Mouse (Mus musculus): ENCODE results near the gene Cenpm. TPM values are rescaled to one million over a fixed set of nuclear protein-coding genes. Genes with fewer than 3 reads are reported as not detected.

Gene Cenpm
- total and polyA plus RNA-seq, 2 experiments from 2014 or later: 10.2 to 17.9 TPM

- peaks cover 52% of the 10 kb centered on the region for H3K36me3 ChIP-seq (ENCODE audit: insufficient read depth, low read length)
- H3K4me2 ChIP-seq (ENCODE audit: low read depth, low read length, poor library complexity, severe bottlenecking): no peak overlapping the region
- ATAC-seq (ENCODE audit: low FRiP score): no peak
- 82% methylated on average over 4 of the region's 4 CpGs for WGBS
- H3K9me3 ChIP-seq (ENCODE audit: low read length): no peaks in the 10 kb centered on the region
- peaks cover 5% of the 10 kb centered on the region; the same call in 1 of the 2 replicates for H3K4me1 ChIP-seq (ENCODE audit: insufficient read depth, low read length)
- no peak overlapping the region for H3K9ac ChIP-seq (replicated peaks; ENCODE audit: low read length, poor library complexity, severe bottlenecking)
- no peak for TF ChIP-seq CTCF (IDR thresholded peaks at IDR 0.05)
- no peaks in the 10 kb centered on the region for H3K27me3 ChIP-seq (ENCODE audit: insufficient read depth, low read length)
- H3K4me3 ChIP-seq (ENCODE audit: low read depth, low read length): no peak overlapping the region
- no peak for DNase-seq (ENCODE audit: low spot score)
- H3K27ac ChIP-seq (ENCODE audit: low read depth, low read length): no peak overlapping the region
Observed at GRCm38 (mm10) chr15:82280638-82281037, 36.1 kb upstream of the Cenpm start.

- Histone ChIP-seq H3K9ac (replicated peaks; ENCODE audit: low read length, poor library complexity, severe bottlenecking) (no peak overlapping the region), H3K27ac (ENCODE audit: low read depth, low read length) (no peak overlapping the region), H3K36me3 (ENCODE audit: insufficient read depth, low read length) (peaks cover 24% of the 10 kb centered on the region), H3K4me2 (ENCODE audit: low read depth, low read length, poor library complexity, severe bottlenecking) (peak overlapping the region; percentile 94), H3K4me3 (ENCODE audit: low read depth, low read length) (no peak overlapping the region), H3K9me3 (ENCODE audit: low read length) (no peaks in the 10 kb centered on the region), H3K27me3 (ENCODE audit: insufficient read depth, low read length) (no peaks in the 10 kb centered on the region), H3K4me1 (ENCODE audit: insufficient read depth, low read length) (peaks cover 9% of the 10 kb centered on the region; the same call in 1 of the 2 replicates)
- ATAC-seq (ENCODE audit: low FRiP score) (no peak), DNase-seq (ENCODE audit: low spot score) (no peak)
- WGBS: 77% methylated on average over 5 of the region's 5 CpGs
- no peak for TF ChIP-seq CTCF (IDR thresholded peaks at IDR 0.05)
Observed at GRCm38 (mm10) chr15:82277591-82277990, 33.0 kb upstream of the Cenpm start.

- H3K9me3 ChIP-seq (ENCODE audit: low read length): no peaks in the 10 kb centered on the region
- H3K36me3 ChIP-seq (ENCODE audit: insufficient read depth, low read length): peaks cover 9% of the 10 kb centered on the region
- H3K4me1 ChIP-seq (ENCODE audit: insufficient read depth, low read length): peaks cover 9% of the 10 kb centered on the region; the same call in 1 of the 2 replicates
- peak overlapping the region; percentile 71 for H3K4me3 ChIP-seq (ENCODE audit: low read depth, low read length)
- H3K27me3 ChIP-seq (ENCODE audit: insufficient read depth, low read length): no peaks in the 10 kb centered on the region
- H3K9ac ChIP-seq (replicated peaks; ENCODE audit: low read length, poor library complexity, severe bottlenecking): peak overlapping the region; percentile 91
- under 1% methylated on average over 41 of the region's 86 CpGs for WGBS
- no peak for TF ChIP-seq CTCF (IDR thresholded peaks at IDR 0.05)
- H3K27ac ChIP-seq (ENCODE audit: low read depth, low read length): peak overlapping the region; percentile 97
- DNase-seq (ENCODE audit: low spot score): peak; percentile 84
- ATAC-seq (ENCODE audit: low FRiP score): peak; percentile 71
- H3K4me2 ChIP-seq (ENCODE audit: low read depth, low read length, poor library complexity, severe bottlenecking): peak overlapping the region; percentile 94
Observed at GRCm38 (mm10) chr15:82274927-82275901, 30.7 kb upstream of the Cenpm start.

GRCm38 (mm10) chr15:82274593-82274926, 30.0 kb upstream of the Cenpm start, which contains the start of gene Sept3:
Gene Sept3 (plus strand): TSS chr15:82274893.
- no peaks in the 10 kb centered on the region for H3K9me3 ChIP-seq (ENCODE audit: low read length)
- DNase-seq (ENCODE audit: low spot score) (no peak), ATAC-seq (ENCODE audit: low FRiP score) (no peak)
- peak within 1 kb of the TSS; percentile 97 for H3K27ac ChIP-seq (ENCODE audit: low read depth, low read length)
- peaks cover 5% of the 10 kb centered on the region for H3K36me3 ChIP-seq (ENCODE audit: insufficient read depth, low read length)
- H3K27me3 ChIP-seq (ENCODE audit: insufficient read depth, low read length): no peaks in the 10 kb centered on the region
- H3K4me3 ChIP-seq (ENCODE audit: low read depth, low read length): peak within 1 kb of the TSS; percentile 71
- H3K4me1 ChIP-seq (ENCODE audit: insufficient read depth, low read length): peaks cover 9% of the 10 kb centered on the region; the same call in 1 of the 2 replicates
- no peak for TF ChIP-seq CTCF (IDR thresholded peaks at IDR 0.05)
- H3K9ac ChIP-seq (replicated peaks; ENCODE audit: low read length, poor library complexity, severe bottlenecking): peak within 1 kb of the TSS; percentile 91
- peak within 1 kb of the TSS; percentile 94 for H3K4me2 ChIP-seq (ENCODE audit: low read depth, low read length, poor library complexity, severe bottlenecking)
- WGBS: 36% methylated on average over 6 of the region's 6 CpGs

GRCm38 (mm10) chr15:82272295-82272694, 27.7 kb upstream of the Cenpm start:
- Histone ChIP-seq H3K9ac (replicated peaks; ENCODE audit: low read length, poor library complexity, severe bottlenecking) (no peak overlapping the region), H3K4me2 (ENCODE audit: low read depth, low read length, poor library complexity, severe bottlenecking) (no peak overlapping the region), H3K4me3 (ENCODE audit: low read depth, low read length) (no peak overlapping the region), H3K36me3 (ENCODE audit: insufficient read depth, low read length) (no peaks in the 10 kb centered on the region), H3K4me1 (ENCODE audit: insufficient read depth, low read length) (peaks cover 17% of the 10 kb centered on the region; the same call in 1 of the 2 replicates), H3K27me3 (ENCODE audit: insufficient read depth, low read length) (no peaks in the 10 kb centered on the region), H3K9me3 (ENCODE audit: low read length) (no peaks in the 10 kb centered on the region), H3K27ac (ENCODE audit: low read depth, low read length) (no peak overlapping the region)
- 88% methylated on average over 6 of the region's 6 CpGs for WGBS
- no peak for TF ChIP-seq CTCF (IDR thresholded peaks at IDR 0.05)
- ATAC-seq (ENCODE audit: low FRiP score): no peak
- DNase-seq (ENCODE audit: low spot score): no peak

GRCm38 (mm10) chr15:82271201-82271600, 26.7 kb upstream of the Cenpm start:
- no peak for ATAC-seq (ENCODE audit: low FRiP score)
- TF ChIP-seq CTCF (IDR thresholded peaks at IDR 0.05): peak; percentile 91
- Histone ChIP-seq H3K4me2 (ENCODE audit: low read depth, low read length, poor library complexity, severe bottlenecking) (no peak overlapping the region), H3K4me3 (ENCODE audit: low read depth, low read length) (no peak overlapping the region), H3K9ac (replicated peaks; ENCODE audit: low read length, poor library complexity, severe bottlenecking) (peak overlapping the region; percentile 19; the same call in 1 of the 2 replicates), H3K27ac (ENCODE audit: low read depth, low read length) (no peak overlapping the region; the same call in 1 of the 2 replicates), H3K4me1 (ENCODE audit: insufficient read depth, low read length) (peaks cover 15% of the 10 kb centered on the region; the same call in 1 of the 2 replicates), H3K27me3 (ENCODE audit: insufficient read depth, low read length) (no peaks in the 10 kb centered on the region), H3K36me3 (ENCODE audit: insufficient read depth, low read length) (no peaks in the 10 kb centered on the region), H3K9me3 (ENCODE audit: low read length) (no peaks in the 10 kb centered on the region)
- peak; percentile 88 for DNase-seq (ENCODE audit: low spot score)
- 0% methylated on average over 5 of the region's 5 CpGs for WGBS
